Mouse (Mus musculus): ENCODE measurements around the gene Prrt2. TPM values are rescaled to one million over a fixed set of nuclear protein-coding genes. Genes with fewer than 3 reads are reported as not detected.

The Prrt2 gene
- total RNA-seq, 1 experiment, result 0.36 TPM

DNA sequence TGATC, 4.7 kb downstream of the Prrt2 start, which contains the start of gene Pagr1b:
TSS of gene Pagr1b (minus strand) at position 4 of the 5 bp plus-strand sequence.
- Histone ChIP-seq H3K4me3 (ENCODE audit: insufficient read depth in 1 of 2, low read depth in 1 of 2, low read length in 2 of 2, poor library complexity in 1 of 2, severe bottlenecking in 1 of 2) (peak within 1 kb of the TSS; percentile 73 to 91), H3K9me3 (ENCODE audit: control insufficient read depth, insufficient read depth, low read depth, low read length) (no peaks in the 10 kb centered on the region), H3K4me1 (ENCODE audit: control insufficient read depth in 2 of 2, insufficient read depth in 2 of 2, low read length in 2 of 2, poor library complexity in 1 of 2) (peaks cover 2 to 7% of the 10 kb centered on the region in 2 experiments; a peak in 3 of 4 replicates), H3K9ac (ENCODE audit: insufficient read depth, low read depth, low read length, poor library complexity, severe bottlenecking) (peak within 1 kb of the TSS; percentile 95), H3K36me3 (ENCODE audit: control insufficient read depth, insufficient read depth, low read length, poor library complexity, severe bottlenecking) (peaks cover 12% of the 10 kb centered on the region), H3K27ac (ENCODE audit: insufficient read depth, low read depth, low read length, poor library complexity, severe bottlenecking) (peak within 1 kb of the TSS; percentile 84)
- DNase-seq (ENCODE audit: low read depth, low spot score), result no peak
- in situ Hi-C loops (cut with MboI; ENCODE audit: low sequenced_read_pairs in 2 of 2, unreplicated experiment in 2 of 2), result no loop called here
- TF ChIP-seq ZC3H11A (IDR thresholded peaks at IDR 0.05; ENCODE audit: borderline replicate concordance, low read depth, low read length), result no peak
- no peak for TF ChIP-seq HCFC1 (IDR thresholded peaks at IDR 0.05; ENCODE audit: borderline replicate concordance, insufficient read depth, low read length)
- TF ChIP-seq ZNF384 (IDR thresholded peaks at IDR 0.05; ENCODE audit: low read depth, low read length), result no peak
- TF ChIP-seq MAFK (IDR thresholded peaks at IDR 0.05; ENCODE audit: insufficient read depth, low read depth, low read length), result no peak
- TF ChIP-seq CHD2 (IDR thresholded peaks at IDR 0.05; ENCODE audit: low read depth, low read length), result no peak

DNA sequence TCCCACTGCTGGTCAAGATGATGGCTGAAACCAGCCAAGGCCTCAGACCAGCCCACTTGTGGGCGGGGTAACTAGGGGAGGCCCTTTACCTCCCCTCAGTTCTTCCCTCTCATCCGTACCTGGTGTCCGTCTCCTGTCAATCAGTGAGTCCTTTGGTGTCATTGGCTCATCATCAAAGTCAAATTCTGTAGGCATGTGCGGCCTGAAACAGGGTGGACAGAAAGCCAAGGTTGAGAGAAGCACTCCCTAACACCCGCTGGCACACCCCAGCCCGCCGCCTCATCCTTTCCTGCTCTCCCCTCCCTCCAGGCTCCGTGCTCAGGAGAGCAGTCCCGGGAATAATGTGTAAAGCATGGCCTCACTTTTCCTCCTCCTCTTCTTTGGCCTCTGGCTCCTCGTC, 4.9 kb downstream of the Prrt2 start:
- Histone ChIP-seq H3K36me3 (ENCODE audit: control insufficient read depth, insufficient read depth, low read length, poor library complexity, severe bottlenecking) (peaks cover 12% of the 10 kb centered on the region), H3K9me3 (ENCODE audit: control insufficient read depth, insufficient read depth, low read depth, low read length) (no peaks in the 10 kb centered on the region), H3K4me1 (ENCODE audit: control insufficient read depth in 2 of 2, insufficient read depth in 2 of 2, low read length in 2 of 2, poor library complexity in 1 of 2) (peaks cover 2 to 7% of the 10 kb centered on the region in 2 experiments; a peak in 3 of 4 replicates), H3K27ac (ENCODE audit: insufficient read depth, low read depth, low read length, poor library complexity, severe bottlenecking) (peak overlapping the region; percentile 84), H3K4me3 (ENCODE audit: insufficient read depth in 1 of 2, low read depth in 1 of 2, low read length in 2 of 2, poor library complexity in 1 of 2, severe bottlenecking in 1 of 2) (peak overlapping the region; percentile 73 to 91), H3K9ac (ENCODE audit: insufficient read depth, low read depth, low read length, poor library complexity, severe bottlenecking) (peak overlapping the region; percentile 95)
- peak; percentile 83 for DNase-seq (ENCODE audit: low read depth, low spot score)
- in situ Hi-C loops (cut with MboI; ENCODE audit: low sequenced_read_pairs in 2 of 2, unreplicated experiment in 2 of 2), result no loop called here
- TF ChIP-seq ZC3H11A (IDR thresholded peaks at IDR 0.05; ENCODE audit: borderline replicate concordance, low read depth, low read length) (no peak), CHD2 (IDR thresholded peaks at IDR 0.05; ENCODE audit: low read depth, low read length) (no peak), ZNF384 (IDR thresholded peaks at IDR 0.05; ENCODE audit: low read depth, low read length) (no peak), MAFK (IDR thresholded peaks at IDR 0.05; ENCODE audit: insufficient read depth, low read depth, low read length) (no peak), HCFC1 (IDR thresholded peaks at IDR 0.05; ENCODE audit: borderline replicate concordance, insufficient read depth, low read length) (no peak)

DNA sequence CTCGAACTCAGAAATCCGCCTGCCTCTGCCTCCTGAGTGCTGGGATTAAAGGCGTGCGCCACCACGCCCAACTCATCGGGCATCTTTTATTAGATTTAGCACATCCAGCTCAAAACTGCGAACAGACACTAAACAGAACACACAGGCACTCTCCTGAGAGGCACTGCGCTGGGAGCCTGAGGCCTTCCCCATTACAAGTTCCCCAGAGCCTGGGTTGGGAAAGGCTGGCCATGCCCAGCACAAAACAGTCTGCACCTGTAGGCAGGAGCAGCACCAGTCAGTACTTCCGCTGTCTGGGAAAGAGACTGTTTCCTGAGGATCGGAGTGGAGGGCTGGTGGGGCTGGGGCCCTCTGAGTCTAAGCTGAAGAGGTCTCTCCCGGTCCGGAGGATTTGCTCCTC, 6.0 kb downstream of the Prrt2 start:
- H3K4me1 ChIP-seq (ENCODE audit: control insufficient read depth in 2 of 2, insufficient read depth in 2 of 2, low read length in 2 of 2, poor library complexity in 1 of 2), result peaks cover 2 to 7% of the 10 kb centered on the region in 2 experiments; a peak in 3 of 4 replicates
- in situ Hi-C loops (cut with MboI; ENCODE audit: low sequenced_read_pairs in 2 of 2, unreplicated experiment in 2 of 2), result no loop called here
- H3K27ac ChIP-seq (ENCODE audit: insufficient read depth, low read depth, low read length, poor library complexity, severe bottlenecking), result peak overlapping the region; percentile 28
- H3K9ac ChIP-seq (ENCODE audit: insufficient read depth, low read depth, low read length, poor library complexity, severe bottlenecking), result peak overlapping the region; percentile 22; the same call in 1 of the 2 replicates
- DNase-seq (ENCODE audit: low read depth, low spot score), result no peak
- TF ChIP-seq ZNF384 (IDR thresholded peaks at IDR 0.05; ENCODE audit: low read depth, low read length) (no peak), CHD2 (IDR thresholded peaks at IDR 0.05; ENCODE audit: low read depth, low read length) (no peak), HCFC1 (IDR thresholded peaks at IDR 0.05; ENCODE audit: borderline replicate concordance, insufficient read depth, low read length) (no peak), MAFK (IDR thresholded peaks at IDR 0.05; ENCODE audit: insufficient read depth, low read depth, low read length) (no peak), ZC3H11A (IDR thresholded peaks at IDR 0.05; ENCODE audit: borderline replicate concordance, low read depth, low read length) (no peak)
- H3K4me3 ChIP-seq (ENCODE audit: insufficient read depth in 1 of 2, low read depth in 1 of 2, low read length in 2 of 2, poor library complexity in 1 of 2, severe bottlenecking in 1 of 2), result no peak overlapping the region
- peaks cover 12% of the 10 kb centered on the region for H3K36me3 ChIP-seq (ENCODE audit: control insufficient read depth, insufficient read depth, low read length, poor library complexity, severe bottlenecking)
- H3K9me3 ChIP-seq (ENCODE audit: control insufficient read depth, insufficient read depth, low read depth, low read length), result no peaks in the 10 kb centered on the region

DNA sequence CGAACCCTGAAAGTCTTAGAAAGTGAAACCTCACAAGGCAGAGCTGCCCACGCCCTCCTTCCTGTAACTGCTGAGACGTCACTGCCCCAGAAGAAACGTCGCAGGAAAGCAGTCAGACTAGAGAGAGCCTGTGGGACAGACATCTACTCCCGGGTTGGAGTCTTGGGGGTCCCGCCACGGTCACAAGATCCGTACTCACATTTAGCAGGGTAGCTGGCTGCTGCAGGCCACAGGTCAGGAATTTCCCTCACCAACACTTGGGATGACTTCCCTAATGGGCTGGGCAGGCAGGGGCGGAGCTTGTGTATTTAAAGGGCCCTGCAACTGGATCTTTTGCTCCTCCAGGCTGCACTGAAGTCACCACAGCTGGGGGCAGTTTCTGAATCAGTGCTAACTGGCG, 6.7 kb downstream of the Prrt2 start, which contains the start of gene Mvp:
TSS of gene Mvp (minus strand) at position 302 of the 400 bp plus-strand sequence.
- Histone ChIP-seq H3K4me1 (ENCODE audit: control insufficient read depth in 2 of 2, insufficient read depth in 2 of 2, low read length in 2 of 2, poor library complexity in 1 of 2) (peaks cover 2 to 8% of the 10 kb centered on the region in 2 experiments; a peak in 3 of 4 replicates), H3K36me3 (ENCODE audit: control insufficient read depth, insufficient read depth, low read length, poor library complexity, severe bottlenecking) (peaks cover 12% of the 10 kb centered on the region), H3K27ac (ENCODE audit: insufficient read depth, low read depth, low read length, poor library complexity, severe bottlenecking) (peak within 1 kb of the TSS; percentile 28), H3K9me3 (ENCODE audit: control insufficient read depth, insufficient read depth, low read depth, low read length) (no peaks in the 10 kb centered on the region), H3K9ac (ENCODE audit: insufficient read depth, low read depth, low read length, poor library complexity, severe bottlenecking) (peak within 1 kb of the TSS; percentile 58; the same call in 1 of the 2 replicates), H3K4me3 (ENCODE audit: insufficient read depth in 1 of 2, low read depth in 1 of 2, low read length in 2 of 2, poor library complexity in 1 of 2, severe bottlenecking in 1 of 2) (peak within 1 kb of the TSS; percentile 53 to 68)
- no peak for TF ChIP-seq ZNF384 (IDR thresholded peaks at IDR 0.05; ENCODE audit: low read depth, low read length)
- TF ChIP-seq MAFK (IDR thresholded peaks at IDR 0.05; ENCODE audit: insufficient read depth, low read depth, low read length), result no peak
- no peak for TF ChIP-seq HCFC1 (IDR thresholded peaks at IDR 0.05; ENCODE audit: borderline replicate concordance, insufficient read depth, low read length)
- no peak for TF ChIP-seq CHD2 (IDR thresholded peaks at IDR 0.05; ENCODE audit: low read depth, low read length)
- TF ChIP-seq ZC3H11A (IDR thresholded peaks at IDR 0.05; ENCODE audit: borderline replicate concordance, low read depth, low read length), result no peak
- no peak for DNase-seq (ENCODE audit: low read depth, low spot score)
- in situ Hi-C loops (cut with MboI; ENCODE audit: low sequenced_read_pairs in 2 of 2, unreplicated experiment in 2 of 2), result no loop called here

DNA sequence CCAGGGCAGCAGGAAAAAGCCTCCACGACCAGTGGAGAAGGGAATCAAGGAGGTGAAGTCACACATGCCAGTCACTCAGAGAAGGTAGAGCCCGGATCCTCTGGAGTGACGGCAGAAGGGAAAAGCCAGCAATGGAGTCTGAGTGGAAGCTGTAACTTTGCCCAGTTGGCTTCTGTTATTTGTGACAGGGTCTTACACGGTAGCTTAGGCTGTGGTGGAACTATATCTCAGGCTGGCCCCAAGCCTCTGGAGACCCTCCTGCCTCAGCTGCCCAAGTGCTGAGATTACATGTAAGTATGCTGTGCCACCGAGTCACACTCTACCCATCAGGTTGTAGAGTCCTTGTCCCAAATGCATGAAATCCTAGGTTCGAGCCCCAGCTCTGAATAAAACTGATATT, 7.6 kb downstream of the Prrt2 start:
- Histone ChIP-seq H3K4me3 (ENCODE audit: insufficient read depth in 1 of 2, low read depth in 1 of 2, low read length in 2 of 2, poor library complexity in 1 of 2, severe bottlenecking in 1 of 2) (no peak overlapping the region), H3K27ac (ENCODE audit: insufficient read depth, low read depth, low read length, poor library complexity, severe bottlenecking) (no peak overlapping the region), H3K4me1 (ENCODE audit: control insufficient read depth in 2 of 2, insufficient read depth in 2 of 2, low read length in 2 of 2, poor library complexity in 1 of 2) (peaks cover 2 to 14% of the 10 kb centered on the region in 2 experiments; a peak in 3 of 4 replicates), H3K9me3 (ENCODE audit: control insufficient read depth, insufficient read depth, low read depth, low read length) (no peaks in the 10 kb centered on the region), H3K36me3 (ENCODE audit: control insufficient read depth, insufficient read depth, low read length, poor library complexity, severe bottlenecking) (peaks cover 12% of the 10 kb centered on the region), H3K9ac (ENCODE audit: insufficient read depth, low read depth, low read length, poor library complexity, severe bottlenecking) (no peak overlapping the region; the same call in 1 of the 2 replicates)
- no peak for DNase-seq (ENCODE audit: low read depth, low spot score)
- TF ChIP-seq MAFK (IDR thresholded peaks at IDR 0.05; ENCODE audit: insufficient read depth, low read depth, low read length), result no peak
- no peak for TF ChIP-seq ZC3H11A (IDR thresholded peaks at IDR 0.05; ENCODE audit: borderline replicate concordance, low read depth, low read length)
- no peak for TF ChIP-seq ZNF384 (IDR thresholded peaks at IDR 0.05; ENCODE audit: low read depth, low read length)
- TF ChIP-seq CHD2 (IDR thresholded peaks at IDR 0.05; ENCODE audit: low read depth, low read length), result no peak
- TF ChIP-seq HCFC1 (IDR thresholded peaks at IDR 0.05; ENCODE audit: borderline replicate concordance, insufficient read depth, low read length), result no peak
- in situ Hi-C loops (cut with MboI; ENCODE audit: low sequenced_read_pairs in 2 of 2, unreplicated experiment in 2 of 2), result no loop called here

All from ES-E14 (cell line).